Comparison of ENCODE assay signal across 13 mouse cellular contexts in genomic region chr16:49997040-49997439, GRCm38 (mm10).
DNase-seq lines count a peak whose midpoint lies in the region; ATAC-seq and TF ChIP-seq lines count a peak whose summit lies in the region.
"Had no signal": no experiment of that assay in that cellular context is flagged by ENCODE, and none has a peak within 500 bp of the region (broad histone marks: within the 10 kb centered on the region; RNA-seq: fewer than 3 reads in every experiment).

No protein-coding gene starts in this region.

- no peak overlapping the region for H3K4me3 ChIP-seq in lung, adult 2 months (replicated peaks; ENCODE audit: extremely low read depth, low read depth, low read length)
- no peak overlapping the region for H3K4me3 ChIP-seq in kidney, embryonic 14.5 days (ENCODE audit: low read length)
- H3K4me3 ChIP-seq: embryonic facial prominence, embryonic 13.5 days had no signal

- no peaks in the 10 kb centered on the region for H3K4me1 ChIP-seq in lung, adult 2 months (ENCODE audit: control insufficient read depth, insufficient read depth, low read length)
- H3K4me1 ChIP-seq in kidney, embryonic 14.5 days (ENCODE audit: control insufficient read depth, insufficient read depth, low read length): no peaks in the 10 kb centered on the region

- TF ChIP-seq POLR2A in lung, adult 2 months (IDR thresholded peaks at IDR 0.05; ENCODE audit: borderline replicate concordance, extremely low read depth, low read depth, low read length): no peak

- H3K36me3 ChIP-seq in kidney, embryonic 14.5 days (ENCODE audit: control insufficient read depth, insufficient read depth, low read length): no peaks in the 10 kb centered on the region
- H3K36me3 ChIP-seq: embryonic facial prominence, embryonic 13.5 days had no signal

- intact Hi-C loops in heart, postnatal 36 days (cut with DNase I): loop anchor here (5.0 kb wide), 1 partner anchor 140 kb away; no protein-coding TSS in a partner anchor

- ATAC-seq in kidney, embryonic 14.5 days (ENCODE audit: low FRiP score, low TSS enrichment): no peak
- ATAC-seq in cerebellum, adult (ENCODE audit: insufficient number of reproducible peaks, low FRiP score, low TSS enrichment): no peak
- ATAC-seq: midbrain, embryonic 16.5 days had no signal

- H3K27ac ChIP-seq in kidney, embryonic 14.5 days (ENCODE audit: low read depth, low read length): no peak overlapping the region
- H3K27ac ChIP-seq: liver, embryonic 14.5 days had no signal

- no peak overlapping the region for H3K9ac ChIP-seq in kidney, embryonic 14.5 days (ENCODE audit: low read depth, low read length)
- H3K9ac ChIP-seq: embryonic facial prominence, embryonic 13.5 days; liver, embryonic 14.5 days had no signal

- DNase-seq in adrenal gland, postnatal 10 days: peak; percentile 31
- no peak for DNase-seq in adrenal gland, postnatal 14 days
- DNase-seq in lung, adult 18-20 months: peak; percentile 22 to 32
- DNase-seq in lung, adult 2 months: no peak
- DNase-seq in heart, postnatal 36 days: peak; percentile 57 to 67
- DNase-seq in lung, postnatal 36 days: peak; percentile 64
- DNase-seq: kidney, adult 11 months; thymus, postnatal 25 days had no signal

- H3K27me3 ChIP-seq in kidney, embryonic 14.5 days (ENCODE audit: control insufficient read depth, insufficient read depth, low read length): no peaks in the 10 kb centered on the region
- H3K27me3 ChIP-seq: embryonic facial prominence, embryonic 13.5 days had no signal

- 67% methylated on average over 7 of the region's 7 CpGs for WGBS in lung, adult 2 months
- 91% methylated on average over 7 of the region's 7 CpGs for WGBS in kidney, embryonic 14.5 days

- TF ChIP-seq CTCF in lung, adult 2 months (IDR thresholded peaks at IDR 0.05; ENCODE audit: insufficient read depth, low read length): no peak

- no peaks in the 10 kb centered on the region for H3K9me3 ChIP-seq in kidney, embryonic 14.5 days (ENCODE audit: control insufficient read depth, low read length)
- H3K9me3 ChIP-seq: embryonic facial prominence, embryonic 13.5 days had no signal

- no peak overlapping the region for H3K4me2 ChIP-seq in kidney, embryonic 14.5 days (replicated peaks; ENCODE audit: low read depth, low read length)
- H3K4me2 ChIP-seq: embryonic facial prominence, embryonic 13.5 days had no signal

Comparison
In these comparisons a context has a peak if more than half of its experiments do, and no peak if none do; other contexts are left out.
1. DNase-seq: peak in adrenal gland, postnatal 10 days (single experiment), lung, adult 18-20 months (2 of 2), heart, postnatal 36 days (2 of 2) and lung, postnatal 36 days (single experiment); none in adrenal gland, postnatal 14 days (single experiment) and lung, adult 2 months (single experiment).